Mouse (Mus musculus) erythroblast, embryonic 14.5 days (primary cell): ENCODE results near the gene Il3ra.

Source experiments
- GATA1 ChIP-seq: IDR thresholded peaks from 2 replicates; pipeline ENCODE4 v1.6.1; 2012; ENCODE audit warnings: low read length, inconsistent platforms, mixed read lengths
- TAL1 ChIP-seq: IDR thresholded peaks from 3 replicates; pipeline ENCODE4 v1.6.1; 2012; ENCODE audit warnings: low read length, inconsistent platforms, mixed read lengths

DNA sequence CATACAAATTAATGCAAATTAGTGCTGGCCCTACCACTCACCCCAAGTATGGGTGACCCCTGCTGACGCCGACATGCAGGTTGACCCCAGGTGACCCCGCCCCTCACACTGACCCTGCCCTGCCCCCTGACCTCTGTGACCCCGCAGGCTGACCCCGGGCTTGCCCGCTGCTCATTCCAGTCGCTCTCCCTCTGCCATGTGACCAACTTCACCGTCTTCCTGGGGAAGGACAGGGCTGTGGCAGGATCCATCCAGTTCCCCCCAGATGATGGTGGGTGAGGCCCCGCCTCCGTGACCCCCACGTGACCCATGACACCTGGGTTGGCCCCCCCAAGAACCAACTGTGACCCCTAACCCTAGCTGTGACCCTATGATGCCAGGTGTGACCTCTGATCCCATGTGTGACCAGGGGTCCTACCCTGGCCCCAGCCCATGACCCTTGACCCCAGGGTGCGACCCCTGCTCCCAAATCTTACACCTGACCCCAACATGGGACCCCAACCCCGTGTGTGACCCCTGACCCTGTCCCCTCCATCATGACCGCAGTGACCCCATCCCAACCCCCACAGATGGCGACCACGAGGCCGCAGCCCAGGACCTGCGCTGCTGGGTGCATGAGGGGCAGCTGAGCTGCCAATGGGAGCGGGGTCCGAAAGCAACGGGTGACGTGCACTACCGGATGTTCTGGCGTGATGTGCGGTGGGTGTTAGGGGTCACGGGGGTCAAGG, 2.8 kb downstream of the Il3ra start:
- TF ChIP-seq GATA1 (no peak), TAL1 (no peak)
